Mouse (Mus musculus): ENCODE measurements at regions not wholly inside any gene's neighbourhood (a gene's known extent, or its start where the extent isn't known, plus 50 kb on each side); places are given as distances from the start of the nearest gene placed in this dataset.

DNA sequence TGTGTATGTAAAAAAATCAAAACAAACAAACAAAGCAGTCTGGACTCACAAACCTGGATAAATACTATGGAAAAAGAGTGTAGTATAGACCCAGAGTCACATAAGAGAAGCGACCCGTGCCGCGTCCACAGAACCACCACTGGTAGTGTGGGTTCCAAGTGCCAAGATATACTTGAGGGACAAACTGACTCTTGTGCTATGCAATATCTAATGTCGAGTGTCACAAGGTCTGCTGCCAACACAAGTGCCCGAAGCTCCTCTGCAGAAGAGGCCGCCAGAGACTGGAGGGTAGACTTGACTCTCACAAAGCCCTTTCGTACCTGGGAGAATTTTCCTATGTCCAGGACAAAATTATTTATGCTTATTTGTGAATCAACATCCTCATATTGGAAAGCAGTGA lies 74.8 kb upstream of the Btg3 start:
- no peak for TF ChIP-seq CTCF (IDR thresholded peaks at IDR 0.05; ENCODE audit: low read depth, low read length)
- TF ChIP-seq POLR2A (IDR thresholded peaks at IDR 0.05; ENCODE audit: borderline replicate concordance, low read depth, low read length), result no peak
